16 mouse cellular contexts compared by ENCODE assay signal in genomic region chr16:35189420-35190141, GRCm38 (mm10). TPM values are rescaled to one million over a fixed set of nuclear protein-coding genes. Genes with fewer than 3 reads are reported as not detected.
DNase-seq lines count a peak whose midpoint lies in the region; TF ChIP-seq lines count a peak whose summit lies in the region.
"Had no signal": no experiment of that assay in that cellular context is flagged by ENCODE, and none has a peak within 500 bp of the region (broad histone marks: within the 10 kb centered on the region; RNA-seq: fewer than 3 reads in every experiment).

No protein-coding gene starts in this region.

- H3K36me3 ChIP-seq in thymus, adult 2 months (ENCODE audit: control insufficient read depth, insufficient read depth, low read length), result no peaks in the 10 kb centered on the region
- H3K36me3 ChIP-seq: embryonic facial prominence, embryonic 15.5 days; forebrain, embryonic 10.5 days; midbrain, embryonic 10.5 days had no signal

- no peak overlapping the region for H3K27ac ChIP-seq in thymus, adult 2 months (ENCODE audit: control insufficient read depth, insufficient read depth, low read length)
- H3K27ac ChIP-seq: embryonic facial prominence, embryonic 15.5 days; forebrain, embryonic 10.5 days; midbrain, embryonic 10.5 days had no signal

- peak; percentile 48 for DNase-seq in cerebellum, adult 9-11 months
- DNase-seq in cerebellum, adult 11 months, result no peak
- peak; percentile 43 for DNase-seq in kidney, postnatal 10 days
- no peak for DNase-seq in kidney, adult 9 months
- DNase-seq in lung, postnatal 10 days, result peak; percentile 64
- no peak for DNase-seq in lung, adult 18-20 months
- DNase-seq in yolk sac, embryonic 10.5 days (ENCODE audit: low spot score), result peak; percentile 30
- DNase-seq in thymus, adult 2 months, result no peak
- DNase-seq: adrenal gland, adult 8-10 months; cerebellum, adult 8-10 months; gastrocnemius, postnatal 14 days; right cerebral cortex, postnatal 14 days; thymus, adult 18-20 months had no signal

- TF ChIP-seq POLR2A in thymus, adult 2 months (IDR thresholded peaks at IDR 0.05; ENCODE audit: control insufficient read depth, extremely low read depth, insufficient read depth, low read length, poor library complexity), result no peak

- H3K27me3 ChIP-seq in thymus, adult 2 months (ENCODE audit: control insufficient read depth, insufficient read depth, low read length), result no peaks in the 10 kb centered on the region
- H3K27me3 ChIP-seq: embryonic facial prominence, embryonic 15.5 days had no signal

- no peak overlapping the region for H3K4me3 ChIP-seq in thymus, adult 2 months (ENCODE audit: control insufficient read depth, insufficient read depth, low read length)
- H3K4me3 ChIP-seq: embryonic facial prominence, embryonic 15.5 days; forebrain, embryonic 10.5 days; midbrain, embryonic 10.5 days had no signal

- 86% methylated on average over 11 of the region's 11 CpGs for WGBS in thymus, adult 2 months

- no peak for TF ChIP-seq CTCF in thymus, adult 2 months (IDR thresholded peaks at IDR 0.05; ENCODE audit: borderline replicate concordance, control insufficient read depth, extremely low read depth, insufficient read depth, low read length, poor library complexity)

- H3K4me1 ChIP-seq in thymus, adult 2 months (replicated peaks; ENCODE audit: control insufficient read depth, insufficient read depth, low read length), result no peaks in the 10 kb centered on the region

RNA-seq across cellular contexts. Expression of gene Adcy5, which starts 34.9 kb away (rescaled TPM):
- 4.8 and 6.8 TPM in 2 replicates for polyA plus RNA-seq in thymus, adult 2 months (2012; rRNA removed)

Comparison
In these comparisons a context has a peak if more than half of its experiments do, and no peak if none do; other contexts are left out.
1. DNase-seq: peak in cerebellum, adult 9-11 months (single experiment), kidney, postnatal 10 days (single experiment), lung, postnatal 10 days (single experiment) and yolk sac, embryonic 10.5 days (single experiment); none in cerebellum, adult 11 months (single experiment), kidney, adult 9 months (single experiment), lung, adult 18-20 months (0 of 2) and thymus, adult 2 months (single experiment).